Mouse (Mus musculus) urinary bladder, postnatal 4 days (tissue): ENCODE data around the gene Arhgdia.
"Not testable (repeated sequence)": the region's sequence is repeated elsewhere in the genome, so short reads cannot be mapped to it uniquely, and the experiment has no call there.

Source experiments
- DNase-seq, 2 experiments: peaks; one replicate each; pipeline ENCODE4 v3.0.0; 2021 to 2022; ENCODE audit warnings: low spot score in 2 of 2

Gene Arhgdia

GRCm38 (mm10) chr11:120578694-120579243, 2.7 kb downstream of the Arhgdia start:
- DNase-seq, result no peak

- no peak for DNase-seq
Observed at GRCm38 (mm10) chr11:120578024-120578693, 3.3 kb downstream of the Arhgdia start.

GRCm38 (mm10) chr11:120577211-120578023, 4.0 kb downstream of the Arhgdia start:
- no peak for DNase-seq

DNA sequence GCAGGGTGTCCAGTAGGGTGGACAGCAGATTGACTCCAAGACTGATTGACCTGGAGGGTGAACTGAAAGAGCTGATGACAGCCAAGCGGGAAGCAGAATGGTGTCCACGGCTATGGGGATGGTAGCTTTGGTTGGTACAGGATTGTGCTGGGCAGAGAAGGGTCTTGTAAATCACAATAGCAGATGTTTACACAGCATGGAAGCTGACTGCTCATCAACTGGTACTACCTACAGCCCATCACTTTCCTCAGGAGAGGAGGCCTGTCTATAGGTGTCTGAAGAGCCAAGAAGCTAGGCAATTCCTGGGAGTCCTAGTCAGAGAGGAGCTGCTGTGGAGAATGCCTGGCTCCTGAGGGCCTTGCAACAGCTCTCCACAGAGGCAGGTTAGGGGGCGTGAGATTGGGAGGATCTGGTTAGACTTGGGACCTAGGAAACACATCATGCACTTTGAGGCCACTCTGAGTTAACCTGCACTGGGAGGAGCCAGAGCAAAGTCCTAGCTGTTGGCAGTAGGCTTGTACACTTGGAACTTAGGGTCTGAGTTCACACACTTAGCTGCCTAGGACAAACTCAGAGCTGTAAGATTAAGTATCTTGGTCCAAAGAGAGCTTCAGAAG, 5.0 kb downstream of the Arhgdia start:
- DNase-seq, result no peak

DNA sequence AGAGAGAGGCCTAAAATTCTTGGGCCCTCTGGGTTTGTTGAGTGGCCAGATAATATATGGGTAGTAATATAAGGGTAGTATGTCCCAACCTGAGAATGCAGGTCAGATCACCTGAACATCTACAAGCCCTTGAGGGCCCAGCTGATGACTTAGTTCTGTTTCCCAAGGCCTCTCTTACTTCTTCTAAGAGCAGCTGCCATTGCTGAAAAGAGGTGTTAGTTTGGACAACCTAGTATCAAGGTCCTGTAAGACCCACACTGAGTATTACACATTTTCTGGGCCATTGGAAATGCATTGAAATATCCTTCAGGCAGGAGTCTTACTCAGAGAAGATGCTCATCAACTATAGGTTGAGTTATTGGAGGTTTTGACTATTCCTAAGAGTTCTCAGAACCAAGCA, 5.5 kb downstream of the Arhgdia start:
- no peak for DNase-seq

GRCm38 (mm10) chr11:120575046-120575445, 6.4 kb downstream of the Arhgdia start:
- DNase-seq, result no peak

- no peak for DNase-seq
Observed at GRCm38 (mm10) chr11:120574278-120574600, 7.2 kb downstream of the Arhgdia start.

DNA sequence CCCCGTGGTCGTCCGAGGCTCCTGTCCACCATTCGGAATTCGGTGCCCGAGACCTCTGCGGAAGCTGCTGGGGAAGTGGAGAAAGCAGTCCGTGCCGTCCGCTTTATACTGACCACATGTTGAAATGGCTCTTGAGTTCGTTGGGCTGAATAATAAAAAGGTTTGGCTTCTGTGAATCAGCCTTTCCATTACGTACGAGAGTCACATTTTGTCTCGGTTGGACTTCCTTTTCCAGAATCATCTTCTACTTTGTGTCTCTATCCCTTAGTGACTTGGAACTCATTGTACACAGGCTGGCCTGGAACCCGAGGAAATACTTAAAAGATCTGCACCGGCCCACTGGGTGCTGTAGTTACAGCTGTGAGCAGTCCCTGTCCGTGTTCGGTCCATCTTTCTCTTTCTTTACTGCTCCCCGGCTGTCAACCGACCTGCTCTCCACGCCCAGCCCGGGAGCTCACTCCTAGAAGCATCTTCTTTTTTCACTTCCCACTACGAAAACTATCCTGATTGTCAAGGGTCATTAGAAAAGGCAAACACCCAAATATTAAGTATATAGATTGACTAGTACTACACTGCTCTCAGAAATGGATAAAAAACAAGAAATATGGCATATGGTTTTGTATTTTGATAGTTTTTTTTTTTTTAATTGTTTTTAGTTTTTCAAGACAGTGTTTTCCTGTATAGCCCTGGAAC, 7.7 kb downstream of the Arhgdia start:
- DNase-seq, result no peak

GRCm38 (mm10) chr11:120572752-120573584, 8.5 kb downstream of the Arhgdia start, which contains the start of gene P4hb:
Gene P4hb, minus strand, starts transcription at chr11:120573253.
- peak; percentile 100 for DNase-seq

GRCm38 (mm10) chr11:120572417-120572751, 9.0 kb downstream of the Arhgdia start:
- no peak for DNase-seq

DNA sequence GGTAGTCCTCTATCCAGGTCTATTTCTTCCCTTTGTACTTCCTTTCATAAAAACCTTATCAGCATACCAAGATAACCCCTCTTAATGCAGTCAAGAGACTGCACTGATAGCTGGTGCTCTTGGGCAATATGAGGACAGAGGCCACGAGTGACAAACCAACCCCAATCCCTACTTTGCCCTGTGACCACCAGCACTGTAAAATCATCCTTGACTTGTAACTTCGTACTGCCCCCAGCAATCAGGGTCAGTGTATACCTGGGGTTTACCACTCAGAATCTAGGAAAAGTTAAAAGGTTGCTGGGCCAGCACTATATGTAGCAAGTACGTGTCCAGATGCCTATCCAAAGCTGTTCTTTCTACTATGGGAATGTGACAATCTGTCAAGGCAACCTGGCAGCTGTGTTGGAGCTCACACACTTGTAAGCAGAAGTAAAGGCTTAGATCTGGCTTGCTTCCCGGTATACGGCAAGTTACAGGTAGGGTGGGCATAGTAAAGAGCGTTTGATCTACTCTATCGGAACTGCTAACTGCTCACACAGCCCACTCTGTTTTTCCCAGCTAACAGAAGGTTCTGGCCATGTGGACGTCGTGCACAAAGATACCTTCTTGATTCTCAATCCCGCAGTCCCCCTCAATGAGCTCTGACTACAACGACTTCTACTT, 9.5 kb downstream of the Arhgdia start:
- no peak for DNase-seq

GRCm38 (mm10) chr11:120571122-120571521, 10.3 kb downstream of the Arhgdia start:
- DNase-seq, result no peak

- no peak for DNase-seq
Observed at GRCm38 (mm10) chr11:120568324-120568723, 13.1 kb downstream of the Arhgdia start.

GRCm38 (mm10) chr11:120565114-120565513, 16.3 kb downstream of the Arhgdia start:
- DNase-seq, result no peak

DNA sequence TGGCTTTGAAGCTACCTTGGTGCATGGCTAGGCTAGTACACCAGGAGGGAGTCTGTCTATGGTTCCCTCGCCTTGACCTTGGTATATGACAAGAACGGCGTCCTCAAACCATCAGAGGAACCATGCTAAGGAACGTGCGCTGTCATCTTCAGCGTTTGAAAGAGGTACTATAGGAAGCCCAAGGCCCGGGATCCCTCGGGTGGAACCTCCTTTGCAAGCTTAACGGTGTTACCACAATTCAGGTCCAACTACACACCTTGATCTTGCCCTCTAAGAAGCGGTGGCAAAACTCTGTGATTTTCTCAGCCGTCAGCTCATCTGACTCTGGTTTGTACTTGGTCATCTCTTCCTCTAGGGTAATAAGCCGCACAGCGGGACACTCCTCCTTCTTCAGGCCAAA, 18.5 kb downstream of the Arhgdia start:
- DNase-seq, result no peak

GRCm38 (mm10) chr11:120560952-120561728, 20.3 kb downstream of the Arhgdia start:
- DNase-seq, result no peak

GRCm38 (mm10) chr11:120558843-120559242, 22.6 kb downstream of the Arhgdia start:
- not testable (repeated sequence) for DNase-seq

- DNase-seq, result no peak
Observed at GRCm38 (mm10) chr11:120555260-120555659, 26.2 kb downstream of the Arhgdia start.

GRCm38 (mm10) chr11:120554834-120555233, 26.6 kb downstream of the Arhgdia start:
- no peak for DNase-seq

- no peak for DNase-seq
Observed at GRCm38 (mm10) chr11:120552736-120553135, 28.7 kb downstream of the Arhgdia start.
